Mouse (Mus musculus) E14TG2a.4 (cell line): ENCODE results near the gene Alkbh7.

Source experiments
- H3K27me3 ChIP-seq: 2 replicates; pipeline ENCODE4 v1.6.1; 2014; ENCODE audit warnings: low read length, control low read depth; ENCODE audit not compliant: insufficient read depth
- H3K36me3 ChIP-seq: 2 replicates; pipeline ENCODE4 v1.6.1; 2014; ENCODE audit warnings: low read length, control low read depth; ENCODE audit not compliant: insufficient read depth
- H3K4me1 ChIP-seq: replicated peaks from 2 replicates; pipeline ENCODE4 v1.6.1; 2014; ENCODE audit warnings: low read depth, low read length, control low read depth
- H3K4me3 ChIP-seq: replicated peaks from 2 replicates; pipeline ENCODE4 v1.5.1; 2014; ENCODE audit warnings: mild to moderate bottlenecking, low read length
- H3K9me3 ChIP-seq: 2 replicates; pipeline ENCODE4 v1.6.1; 2014; ENCODE audit warnings: low read length, control low read depth
- CTCF ChIP-seq: conservative IDR thresholded peaks from 2 replicates; pipeline ENCODE4 v1.5.1; 2014; ENCODE audit warnings: low read length
- NANOG ChIP-seq: IDR thresholded peaks from 2 replicates; pipeline ENCODE4 v1.6.1; 2014; ENCODE audit warnings: borderline replicate concordance, low read length, mixed read lengths
- POU5F1 ChIP-seq: IDR thresholded peaks from 2 replicates; pipeline ENCODE4 v1.6.1; 2014; ENCODE audit warnings: low read length, borderline replicate concordance

Gene Alkbh7

DNA sequence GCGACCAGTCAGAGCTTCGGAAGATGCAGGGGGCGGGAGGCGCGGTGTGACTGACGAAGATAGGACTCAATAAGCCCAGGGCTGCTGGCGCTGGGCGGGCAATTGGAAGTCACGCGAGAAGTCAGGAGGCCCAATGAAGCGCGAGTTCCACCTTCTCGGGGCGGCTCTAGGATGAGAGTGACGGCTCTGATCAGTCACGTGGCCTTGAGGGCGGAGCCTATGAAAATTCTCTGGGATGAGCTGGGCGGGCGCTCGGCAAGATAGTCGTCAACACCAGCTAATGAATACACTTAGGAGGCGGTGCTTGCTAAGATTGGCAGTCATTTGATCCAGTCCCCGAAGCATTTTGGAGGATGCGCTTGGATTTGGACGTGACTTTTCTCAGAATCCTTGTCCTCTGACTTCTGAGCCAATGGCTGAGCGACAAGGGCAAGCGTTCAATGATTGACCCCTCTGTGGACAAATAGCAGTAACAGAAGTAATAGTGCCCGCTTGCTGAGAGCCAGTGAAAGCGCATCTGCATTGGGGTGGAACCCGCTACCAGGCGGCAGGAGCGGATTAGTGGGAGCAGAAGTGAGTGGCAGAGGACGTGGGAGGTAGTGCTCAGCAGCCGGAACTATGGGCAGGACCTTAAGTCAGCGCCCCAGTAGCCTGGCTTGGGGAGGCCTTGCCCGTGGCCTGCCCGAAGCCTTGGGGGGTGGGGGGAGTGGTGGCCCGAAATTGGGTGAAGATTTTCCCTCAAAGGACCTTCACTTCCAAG lies 34.7 kb downstream of the Alkbh7 start:
- Histone ChIP-seq H3K36me3 (peaks cover 30% of the 10 kb centered on the region), H3K4me1 (peaks cover 54% of the 10 kb centered on the region), H3K27me3 (peaks cover 6% of the 10 kb centered on the region), H3K9me3 (no peaks in the 10 kb centered on the region), H3K4me3 (peak overlapping the region; percentile 93)
- no peak for TF ChIP-seq CTCF
- no peak for TF ChIP-seq POU5F1
- TF ChIP-seq NANOG = peak; percentile 6; the same call in 1 of the 2 replicates

DNA sequence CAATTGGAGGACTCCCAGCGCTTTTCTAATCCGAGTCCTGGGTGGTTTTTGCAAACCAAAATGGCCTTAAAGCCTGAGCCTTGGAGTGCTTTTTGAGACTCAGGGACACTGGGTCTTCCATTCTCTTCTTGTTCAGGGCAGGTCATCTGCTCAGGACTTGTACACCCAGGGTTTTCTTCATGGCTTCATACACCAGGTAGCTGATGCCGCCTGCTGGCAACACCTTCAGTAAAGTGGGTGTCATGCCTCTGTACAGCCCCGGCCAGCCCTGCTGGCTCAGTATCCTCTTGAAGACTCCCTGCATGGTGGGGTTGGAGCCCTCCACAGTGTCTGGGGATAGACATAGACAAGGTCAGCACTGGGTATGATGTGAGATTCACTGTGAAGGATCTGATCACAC lies 35.7 kb downstream of the Alkbh7 start:
- H3K36me3 ChIP-seq = peaks cover 20% of the 10 kb centered on the region
- peaks cover 10% of the 10 kb centered on the region for H3K27me3 ChIP-seq
- H3K4me3 ChIP-seq = peak overlapping the region; percentile 90
- TF ChIP-seq CTCF (no peak), POU5F1 (no peak), NANOG (no peak)
- peaks cover 46% of the 10 kb centered on the region for H3K4me1 ChIP-seq
- no peaks in the 10 kb centered on the region for H3K9me3 ChIP-seq

DNA sequence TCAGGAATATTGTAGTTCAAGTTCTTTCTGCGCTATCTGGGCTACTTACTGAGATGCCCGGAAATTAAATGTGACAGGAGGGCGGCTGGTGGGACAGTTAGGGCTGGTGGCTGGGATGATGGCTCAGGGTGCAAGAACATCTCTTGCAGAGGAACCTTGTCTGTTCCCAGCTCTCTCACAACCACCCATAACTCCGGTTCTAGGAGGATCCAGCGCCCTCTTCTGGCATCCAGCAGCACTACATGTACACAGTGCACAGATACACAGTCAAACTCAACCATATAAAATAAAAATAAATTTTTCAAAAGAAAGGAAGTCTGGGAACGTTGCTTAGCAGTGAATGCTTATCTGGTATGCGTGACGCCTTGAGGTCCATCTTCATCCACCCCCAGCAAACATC lies 41.8 kb downstream of the Alkbh7 start:
- no peaks in the 10 kb centered on the region for H3K36me3 ChIP-seq
- H3K4me3 ChIP-seq = peak overlapping the region; percentile 63
- peaks cover 22% of the 10 kb centered on the region for H3K4me1 ChIP-seq
- H3K27me3 ChIP-seq = peaks cover 30% of the 10 kb centered on the region
- H3K9me3 ChIP-seq = no peaks in the 10 kb centered on the region
- TF ChIP-seq POU5F1 = no peak
- TF ChIP-seq CTCF = peak; percentile 83
- TF ChIP-seq NANOG = no peak

DNA sequence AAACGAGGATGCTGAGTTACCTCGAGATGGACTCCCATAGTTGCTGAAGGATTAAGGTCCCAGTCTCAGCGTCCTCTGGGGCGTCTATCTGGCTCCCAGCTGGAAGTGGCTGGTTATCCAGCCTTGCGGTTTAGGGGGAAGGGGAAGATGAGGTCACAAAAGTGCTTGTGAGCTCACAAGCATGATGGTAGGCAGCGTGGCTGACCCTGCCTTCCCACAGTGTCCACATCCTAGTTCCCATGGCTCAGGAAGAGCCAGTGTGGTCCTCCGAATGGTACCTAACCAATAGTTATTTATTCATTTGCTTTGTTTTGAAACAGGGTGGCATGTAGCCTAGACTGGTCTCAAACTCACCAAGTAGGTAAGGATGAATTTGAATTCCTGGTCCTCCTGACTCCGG lies 44.4 kb downstream of the Alkbh7 start, which contains the start of gene Slc25a41:
TSS of gene Slc25a41 (minus strand) at position 101 of the 400 bp plus-strand sequence.
- Histone ChIP-seq H3K36me3 (no peaks in the 10 kb centered on the region), H3K27me3 (peaks cover 37% of the 10 kb centered on the region), H3K9me3 (no peaks in the 10 kb centered on the region), H3K4me3 (no peak within 1 kb of the TSS), H3K4me1 (peaks cover 25% of the 10 kb centered on the region)
- no peak for TF ChIP-seq CTCF
- TF ChIP-seq NANOG = no peak
- TF ChIP-seq POU5F1 = no peak

DNA sequence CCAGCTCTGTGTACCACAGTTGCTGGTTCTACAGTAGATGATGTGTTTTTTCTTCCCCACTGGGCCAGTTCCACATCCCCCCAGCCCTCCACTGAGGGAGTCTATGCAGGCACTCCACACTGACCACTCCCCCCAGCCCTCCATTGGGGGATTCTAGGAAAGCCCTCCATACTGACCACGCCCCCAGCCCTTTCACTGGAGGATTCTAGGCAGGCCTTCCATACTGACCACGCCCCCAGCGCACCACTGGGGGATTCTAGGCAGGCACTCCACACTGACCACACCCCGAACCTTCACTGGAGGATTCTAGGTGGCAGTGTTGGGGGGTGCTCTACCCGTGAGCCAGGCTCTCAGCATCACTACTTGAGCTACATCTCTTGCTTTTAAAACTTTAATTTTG lies 50.3 kb downstream of the Alkbh7 start:
- Histone ChIP-seq H3K27me3 (peaks cover 14% of the 10 kb centered on the region), H3K9me3 (no peaks in the 10 kb centered on the region), H3K36me3 (peaks cover 9% of the 10 kb centered on the region), H3K4me3 (peak overlapping the region; percentile 30; the same call in 1 of the 2 replicates), H3K4me1 (peaks cover 15% of the 10 kb centered on the region)
- TF ChIP-seq NANOG (no peak), POU5F1 (no peak), CTCF (no peak)

DNA sequence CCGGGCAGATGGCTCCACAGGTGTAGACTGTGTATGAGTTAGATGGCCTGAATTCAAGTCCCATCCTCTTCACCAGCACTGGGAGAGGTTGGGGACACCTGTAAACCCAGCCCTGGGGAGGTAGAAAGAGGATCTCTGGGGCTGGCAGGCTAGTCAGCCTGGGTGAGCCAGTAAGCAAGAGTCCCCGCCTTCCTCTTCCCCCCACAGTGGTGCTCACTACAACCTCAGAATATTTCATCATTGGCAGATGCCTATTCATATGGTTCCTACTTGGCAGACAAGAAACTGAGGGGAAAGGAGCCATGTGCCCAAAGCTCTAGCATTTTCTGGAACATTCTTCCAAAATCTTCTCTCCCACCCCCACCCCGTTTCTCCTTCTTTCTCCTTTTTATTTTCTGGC lies 51.7 kb downstream of the Alkbh7 start:
- Histone ChIP-seq H3K4me3 (no peak overlapping the region), H3K27me3 (peaks cover 12% of the 10 kb centered on the region), H3K36me3 (peaks cover 17% of the 10 kb centered on the region), H3K4me1 (peaks cover 15% of the 10 kb centered on the region), H3K9me3 (no peaks in the 10 kb centered on the region)
- TF ChIP-seq POU5F1 = no peak
